Mouse (Mus musculus) kidney, adult 2 months (tissue): Measurements from ENCODE around the gene Gm4969.

ENCODE experiments used
- CTCF ChIP-seq: fragments of 200-500 bp; conservative IDR thresholded peaks from 2 replicates; pipeline ENCODE4 v1.5.1; 2011; ENCODE audit warnings: low read depth, mild to moderate bottlenecking, control low read depth, low read length, moderate library complexity, mixed read lengths; ENCODE audit not compliant: insufficient read depth, insufficient read length
- POLR2A ChIP-seq: fragments of 200-500 bp; IDR thresholded peaks from one replicate; pipeline ENCODE4 v1.6.1; 2011; ENCODE audit warnings: low read depth, low read length, control low read depth

DNA sequence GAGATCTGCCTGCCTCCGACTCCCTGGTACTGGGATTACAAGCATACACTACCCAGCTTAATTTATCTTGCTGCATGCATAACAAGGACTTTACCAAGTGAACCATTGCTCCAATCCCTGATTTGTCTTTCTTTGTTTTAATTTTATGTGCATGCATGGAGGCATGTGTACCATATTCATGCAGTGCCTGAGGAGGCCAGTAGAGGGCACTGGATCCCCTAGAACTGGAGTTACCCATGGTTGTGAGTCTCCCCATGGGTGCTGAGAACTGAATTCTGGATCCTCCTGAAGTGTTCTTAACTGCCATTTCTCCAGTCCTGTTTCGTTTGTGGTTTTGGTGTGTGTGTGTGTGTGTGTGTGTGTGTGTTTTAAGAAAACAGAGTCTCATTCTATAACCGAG is 48.8 kb upstream of the Gm4969 start:
- TF ChIP-seq CTCF (no peak), POLR2A (no peak)
